Mouse (Mus musculus): ENCODE results near the gene Cyb561. TPM values are rescaled to one million over a fixed set of nuclear protein-coding genes. Genes with fewer than 3 reads are reported as not detected.
A peak's percentile ranks its signal among the peaks of the same experiment; 100 is the strongest.

Gene Cyb561
- polyA plus RNA-seq, 1 experiment from 2014 or later = 14.0 TPM

- no peaks in the 10 kb centered on the region for H3K9me3 ChIP-seq (ENCODE audit: control insufficient read depth, low read length)
- no peak overlapping the region for H3K27ac ChIP-seq (ENCODE audit: low read depth, low read length)
- no peaks in the 10 kb centered on the region for H3K36me3 ChIP-seq (ENCODE audit: control insufficient read depth, insufficient read depth, low read length)
- H3K9ac ChIP-seq (ENCODE audit: low read length) = no peak overlapping the region
- no peaks in the 10 kb centered on the region for H3K4me1 ChIP-seq (ENCODE audit: control insufficient read depth, insufficient read depth, low read length)
- ATAC-seq (ENCODE audit: insufficient read depth, low FRiP score, low TSS enrichment) (no peak), DNase-seq (ENCODE audit: low spot score) (no peak)
- no peak overlapping the region for H3K4me3 ChIP-seq (ENCODE audit: low read depth, low read length)
- H3K27me3 ChIP-seq (ENCODE audit: control insufficient read depth, insufficient read depth, low read length) = no peaks in the 10 kb centered on the region
- no peak overlapping the region for H3K4me2 ChIP-seq (ENCODE audit: low read depth)
- WGBS = 89% methylated on average over 8 of the region's 8 CpGs
Measured at GRCm38 (mm10) chr11:105935496-105935895, 17.6 kb downstream of the Cyb561 start.

- WGBS = 48% methylated on average over 6 of the region's 6 CpGs
- H3K9me3 ChIP-seq (ENCODE audit: control insufficient read depth, low read length) = no peaks in the 10 kb centered on the region
- no peak overlapping the region for H3K9ac ChIP-seq (ENCODE audit: low read length)
- H3K36me3 ChIP-seq (ENCODE audit: control insufficient read depth, insufficient read depth, low read length) = no peaks in the 10 kb centered on the region
- H3K4me1 ChIP-seq (ENCODE audit: control insufficient read depth, insufficient read depth, low read length) = no peaks in the 10 kb centered on the region
- ATAC-seq (ENCODE audit: insufficient read depth, low FRiP score, low TSS enrichment) (no peak), DNase-seq (ENCODE audit: low spot score) (peak; percentile 32)
- no peak overlapping the region for H3K4me2 ChIP-seq (ENCODE audit: low read depth)
- no peaks in the 10 kb centered on the region for H3K27me3 ChIP-seq (ENCODE audit: control insufficient read depth, insufficient read depth, low read length)
- no peak overlapping the region for H3K4me3 ChIP-seq (ENCODE audit: low read depth, low read length)
- no peak overlapping the region for H3K27ac ChIP-seq (ENCODE audit: low read depth, low read length)
Measured at GRCm38 (mm10) chr11:105934816-105935215, 18.3 kb downstream of the Cyb561 start.

- Histone ChIP-seq H3K4me3 (ENCODE audit: low read depth, low read length) (no peak overlapping the region), H3K9ac (ENCODE audit: low read length) (no peak overlapping the region), H3K27ac (ENCODE audit: low read depth, low read length) (no peak overlapping the region), H3K4me1 (ENCODE audit: control insufficient read depth, insufficient read depth, low read length) (no peaks in the 10 kb centered on the region), H3K9me3 (ENCODE audit: control insufficient read depth, low read length) (no peaks in the 10 kb centered on the region), H3K36me3 (ENCODE audit: control insufficient read depth, insufficient read depth, low read length) (no peaks in the 10 kb centered on the region), H3K27me3 (ENCODE audit: control insufficient read depth, insufficient read depth, low read length) (no peaks in the 10 kb centered on the region), H3K4me2 (ENCODE audit: low read depth) (no peak overlapping the region)
- WGBS = 80% methylated on average over 5 of the region's 5 CpGs
- no peak for DNase-seq (ENCODE audit: low spot score)
- ATAC-seq (ENCODE audit: insufficient read depth, low FRiP score, low TSS enrichment) = no peak
Measured at GRCm38 (mm10) chr11:105934303-105934711, 18.8 kb downstream of the Cyb561 start.

GRCm38 (mm10) chr11:105933746-105934145, 19.4 kb downstream of the Cyb561 start:
- no peak overlapping the region for H3K4me3 ChIP-seq (ENCODE audit: low read depth, low read length)
- H3K9ac ChIP-seq (ENCODE audit: low read length) = no peak overlapping the region
- 88% methylated on average over 8 of the region's 8 CpGs for WGBS
- H3K9me3 ChIP-seq (ENCODE audit: control insufficient read depth, low read length) = no peaks in the 10 kb centered on the region
- no peak for ATAC-seq (ENCODE audit: insufficient read depth, low FRiP score, low TSS enrichment)
- no peaks in the 10 kb centered on the region for H3K27me3 ChIP-seq (ENCODE audit: control insufficient read depth, insufficient read depth, low read length)
- no peaks in the 10 kb centered on the region for H3K4me1 ChIP-seq (ENCODE audit: control insufficient read depth, insufficient read depth, low read length)
- H3K4me2 ChIP-seq (ENCODE audit: low read depth) = no peak overlapping the region
- H3K27ac ChIP-seq (ENCODE audit: low read depth, low read length) = no peak overlapping the region
- no peak for DNase-seq (ENCODE audit: low spot score)
- H3K36me3 ChIP-seq (ENCODE audit: control insufficient read depth, insufficient read depth, low read length) = no peaks in the 10 kb centered on the region

GRCm38 (mm10) chr11:105931380-105931779, 21.8 kb downstream of the Cyb561 start:
- Histone ChIP-seq H3K36me3 (ENCODE audit: control insufficient read depth, insufficient read depth, low read length) (no peaks in the 10 kb centered on the region), H3K9me3 (ENCODE audit: control insufficient read depth, low read length) (no peaks in the 10 kb centered on the region), H3K4me1 (ENCODE audit: control insufficient read depth, insufficient read depth, low read length) (no peaks in the 10 kb centered on the region), H3K9ac (ENCODE audit: low read length) (no peak overlapping the region), H3K27me3 (ENCODE audit: control insufficient read depth, insufficient read depth, low read length) (no peaks in the 10 kb centered on the region), H3K4me2 (ENCODE audit: low read depth) (no peak overlapping the region), H3K4me3 (ENCODE audit: low read depth, low read length) (no peak overlapping the region), H3K27ac (ENCODE audit: low read depth, low read length) (no peak overlapping the region)
- no peak for ATAC-seq (ENCODE audit: insufficient read depth, low FRiP score, low TSS enrichment)
- 94% methylated on average over 3 of the region's 3 CpGs for WGBS
- DNase-seq (ENCODE audit: low spot score) = no peak

- Histone ChIP-seq H3K4me2 (ENCODE audit: low read depth) (no peak overlapping the region), H3K4me1 (ENCODE audit: control insufficient read depth, insufficient read depth, low read length) (no peaks in the 10 kb centered on the region), H3K9ac (ENCODE audit: low read length) (no peak overlapping the region), H3K4me3 (ENCODE audit: low read depth, low read length) (no peak overlapping the region), H3K27ac (ENCODE audit: low read depth, low read length) (no peak overlapping the region), H3K36me3 (ENCODE audit: control insufficient read depth, insufficient read depth, low read length) (no peaks in the 10 kb centered on the region; the same call in 1 of the 2 replicates), H3K27me3 (ENCODE audit: control insufficient read depth, insufficient read depth, low read length) (no peaks in the 10 kb centered on the region), H3K9me3 (ENCODE audit: control insufficient read depth, low read length) (no peaks in the 10 kb centered on the region)
- 71% methylated on average over 5 of the region's 5 CpGs for WGBS
- no peak for DNase-seq (ENCODE audit: low spot score)
- no peak for ATAC-seq (ENCODE audit: insufficient read depth, low FRiP score, low TSS enrichment)
Measured at GRCm38 (mm10) chr11:105928171-105928570, 25.0 kb downstream of the Cyb561 start.

- DNase-seq (ENCODE audit: low spot score) = peak; percentile 79
- WGBS = 58% methylated on average over 14 of the region's 14 CpGs
- H3K27me3 ChIP-seq (ENCODE audit: control insufficient read depth, insufficient read depth, low read length) = no peaks in the 10 kb centered on the region
- H3K4me1 ChIP-seq (ENCODE audit: control insufficient read depth, insufficient read depth, low read length) = no peaks in the 10 kb centered on the region
- H3K4me2 ChIP-seq (ENCODE audit: low read depth) = no peak overlapping the region
- no peaks in the 10 kb centered on the region for H3K9me3 ChIP-seq (ENCODE audit: control insufficient read depth, low read length)
- no peaks in the 10 kb centered on the region; the same call in 1 of the 2 replicates for H3K36me3 ChIP-seq (ENCODE audit: control insufficient read depth, insufficient read depth, low read length)
- H3K27ac ChIP-seq (ENCODE audit: low read depth, low read length) = no peak overlapping the region
- no peak overlapping the region for H3K4me3 ChIP-seq (ENCODE audit: low read depth, low read length)
- peak; percentile 69; the same call in 1 of the 2 replicates for ATAC-seq (ENCODE audit: insufficient read depth, low FRiP score, low TSS enrichment)
- no peak overlapping the region for H3K9ac ChIP-seq (ENCODE audit: low read length)
Measured at GRCm38 (mm10) chr11:105927065-105928030, 25.8 kb downstream of the Cyb561 start.

- peak; percentile 8 for DNase-seq (ENCODE audit: low spot score)
- 88% methylated on average over 20 of the region's 20 CpGs for WGBS
Measured at GRCm38 (mm10) chr11:105922769-105923663, 30.1 kb downstream of the Cyb561 start.

More at GRCm38 (mm10) chr11:105922769-105923663, 30.1 kb downstream of the Cyb561 start:
- no peak for ATAC-seq (ENCODE audit: insufficient read depth, low FRiP score, low TSS enrichment)
- no peaks in the 10 kb centered on the region; the same call in none of the 2 replicates for H3K36me3 ChIP-seq (ENCODE audit: control insufficient read depth, insufficient read depth, low read length)
- H3K4me1 ChIP-seq (ENCODE audit: control insufficient read depth, insufficient read depth, low read length) = no peaks in the 10 kb centered on the region
- H3K9me3 ChIP-seq (ENCODE audit: control insufficient read depth, low read length) = no peaks in the 10 kb centered on the region
- H3K4me2 ChIP-seq (ENCODE audit: low read depth) = no peak overlapping the region
- no peaks in the 10 kb centered on the region for H3K27me3 ChIP-seq (ENCODE audit: control insufficient read depth, insufficient read depth, low read length)
- H3K4me3 ChIP-seq (ENCODE audit: low read depth, low read length) = no peak overlapping the region
- no peak overlapping the region for H3K27ac ChIP-seq (ENCODE audit: low read depth, low read length)
- no peak overlapping the region for H3K9ac ChIP-seq (ENCODE audit: low read length)
